Mouse (Mus musculus): ENCODE measurements around the gene Stx16.

The Stx16 gene

DNA sequence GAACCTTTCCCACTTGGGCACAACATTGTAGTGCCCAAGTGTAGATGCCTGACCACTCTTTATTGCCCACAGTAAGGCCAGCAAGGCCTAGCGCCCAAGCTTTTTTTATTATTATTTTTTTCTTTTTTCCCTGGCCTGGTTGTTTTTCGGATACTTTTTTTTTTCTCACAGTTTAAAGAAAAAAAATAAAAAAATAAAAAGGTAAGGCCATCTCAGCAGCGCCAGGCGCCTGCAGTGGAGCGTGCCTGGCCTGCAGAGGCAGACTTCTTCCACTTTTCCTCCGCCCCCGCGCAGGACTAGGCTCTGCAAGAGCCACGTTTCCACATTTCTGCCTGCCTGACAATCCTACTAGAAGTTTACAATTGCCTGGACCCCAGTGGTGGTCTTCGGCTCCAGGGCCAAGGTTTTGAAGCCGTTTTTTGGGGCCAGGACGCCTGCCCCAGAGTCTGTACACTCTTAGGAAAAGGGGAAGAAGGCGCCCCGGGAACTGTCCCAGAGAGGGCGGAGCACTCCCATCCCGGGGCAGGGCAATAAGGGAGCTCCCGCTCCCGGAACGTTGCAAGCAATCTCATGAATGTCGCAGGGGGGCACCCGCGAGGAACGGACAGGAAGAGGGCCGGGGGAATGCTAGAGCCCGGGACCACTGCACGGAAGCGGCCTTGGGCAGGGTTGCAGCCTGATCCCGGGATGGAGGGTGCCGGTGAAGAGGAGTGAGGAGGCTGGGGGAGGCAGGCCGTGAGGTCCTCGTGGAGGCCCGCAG, at the start of gene Stx16:
Gene Stx16, plus strand, starts transcription at position 636 of the 760 bp plus-strand sequence.
- DNase-seq: peak; percentile 96 to 97

DNA sequence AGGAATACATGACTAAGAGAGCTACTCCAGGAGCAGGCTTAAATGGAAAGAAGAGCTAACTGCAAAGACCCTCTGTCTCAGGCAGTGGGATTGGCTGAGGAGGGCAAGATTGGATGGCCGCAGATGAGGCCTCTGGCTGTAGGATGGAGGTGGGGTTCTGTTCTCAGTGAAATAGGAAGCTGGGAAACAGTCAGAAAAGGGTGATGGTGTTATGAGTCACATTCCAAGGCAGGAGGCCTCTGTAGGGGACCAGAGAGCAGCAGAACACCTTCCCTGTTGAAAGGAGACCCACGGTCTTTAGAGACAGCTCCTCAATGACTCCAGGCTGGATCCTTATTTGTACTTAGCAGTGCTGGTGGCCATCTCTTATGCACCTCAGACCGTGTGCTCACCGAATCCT, 49.7 kb upstream of the Stx16 start:
- DNase-seq: no peak

DNA sequence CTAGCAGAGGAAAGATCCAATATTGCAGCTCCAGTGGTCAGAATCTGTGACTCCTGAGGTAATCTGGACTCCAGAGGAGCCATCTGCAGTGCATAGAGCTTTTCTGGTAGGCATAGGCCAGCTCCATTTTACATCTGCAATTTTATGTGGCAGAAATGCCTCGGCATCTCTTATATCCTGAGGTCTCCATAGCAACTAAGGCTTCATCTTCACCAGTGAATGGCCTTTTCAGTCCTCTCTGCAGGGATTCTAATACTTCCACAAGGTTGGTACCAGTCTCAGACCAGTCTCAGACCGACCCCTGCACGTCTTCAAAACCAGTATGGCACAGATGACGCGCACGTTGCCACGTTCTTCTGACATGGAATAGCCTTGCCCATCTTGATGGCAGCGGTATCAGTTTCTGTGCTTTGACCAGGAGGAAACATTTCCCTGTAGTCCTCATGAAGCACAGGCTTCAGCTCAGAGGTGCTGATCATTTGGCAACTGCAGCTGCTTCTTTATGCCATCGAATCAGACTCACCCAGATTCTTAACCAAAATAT, 42.8 kb upstream of the Stx16 start:
- DNase-seq: no peak

DNA sequence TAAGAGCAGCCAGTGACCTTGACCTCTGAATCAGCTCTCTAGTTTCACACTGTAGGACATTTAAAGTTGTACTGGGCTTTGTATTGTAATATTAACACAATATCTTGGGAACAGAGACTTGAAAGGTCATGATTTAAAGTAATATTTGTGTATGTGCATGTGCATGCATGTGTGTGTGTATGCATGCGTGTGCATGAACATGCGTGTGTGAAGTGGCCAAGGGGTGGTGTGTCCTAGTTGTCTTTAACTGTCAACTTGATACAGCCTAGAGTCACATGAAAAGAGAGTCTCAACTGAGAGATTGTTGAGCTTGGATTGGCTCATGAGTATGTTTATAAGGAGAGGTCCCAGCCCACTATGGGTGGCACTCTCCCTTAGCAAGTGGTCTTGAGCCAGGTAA, 28.5 kb upstream of the Stx16 start:
- no peak for DNase-seq

DNA sequence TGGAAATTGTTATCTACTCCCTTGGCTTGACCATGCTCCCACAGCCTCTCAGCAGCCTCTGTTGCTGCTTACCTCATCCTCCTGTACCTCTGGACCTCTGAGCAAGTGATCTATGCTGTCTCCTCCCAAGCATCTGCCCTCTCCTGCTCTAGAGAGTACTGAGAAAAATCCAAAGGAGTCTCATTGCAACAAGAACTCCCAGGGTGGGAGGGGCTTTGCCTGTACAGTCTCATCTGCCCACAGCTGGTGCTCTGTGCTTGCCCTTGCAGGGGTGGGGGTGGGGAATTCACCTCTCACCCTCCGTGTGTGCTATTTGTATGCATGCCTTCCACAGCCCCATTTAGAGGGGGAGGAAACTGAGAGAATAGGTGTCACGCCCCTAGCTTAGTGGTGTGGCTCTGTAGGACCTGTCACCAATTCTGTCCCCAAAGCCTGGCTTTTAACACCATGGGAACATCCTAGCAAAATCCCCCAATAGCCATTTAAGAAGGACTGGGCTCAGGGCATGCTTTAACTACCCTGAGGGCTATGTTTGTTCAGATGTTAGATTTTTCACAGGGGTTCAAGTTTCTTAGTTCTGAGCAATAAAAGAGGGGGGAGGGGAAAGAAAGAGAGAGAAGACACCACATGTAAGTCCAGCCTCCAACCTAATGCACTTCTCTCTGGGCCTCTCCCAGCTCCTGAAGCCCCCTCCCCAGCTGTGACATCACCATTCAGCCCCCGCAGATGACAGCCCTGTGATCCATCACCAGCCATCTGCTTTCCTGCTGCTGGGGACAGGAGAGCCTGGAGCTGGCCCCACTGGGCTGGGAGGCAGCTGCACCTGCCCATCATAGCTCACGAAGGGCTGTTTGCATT, 26.4 kb upstream of the Stx16 start:
- peak in 1 of 2 experiments; percentile 5 for DNase-seq

DNA sequence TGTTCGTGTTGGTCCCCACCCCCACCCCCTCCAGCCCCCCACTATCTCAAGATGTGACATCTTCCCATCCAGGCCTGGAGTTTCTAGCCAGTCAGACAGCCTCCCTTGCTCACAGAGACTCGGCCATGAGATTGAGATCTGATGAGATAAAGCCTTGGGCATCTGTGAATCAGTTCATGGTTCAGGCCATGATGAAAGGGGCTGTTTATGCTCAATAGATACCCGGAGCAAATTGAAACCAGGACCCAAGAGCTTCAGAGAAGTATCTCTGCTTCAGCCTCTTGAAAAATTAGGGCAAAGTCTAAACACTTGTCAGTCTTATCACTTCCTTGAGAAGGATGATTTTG, 25.8 kb upstream of the Stx16 start:
- DNase-seq: no peak

DNA sequence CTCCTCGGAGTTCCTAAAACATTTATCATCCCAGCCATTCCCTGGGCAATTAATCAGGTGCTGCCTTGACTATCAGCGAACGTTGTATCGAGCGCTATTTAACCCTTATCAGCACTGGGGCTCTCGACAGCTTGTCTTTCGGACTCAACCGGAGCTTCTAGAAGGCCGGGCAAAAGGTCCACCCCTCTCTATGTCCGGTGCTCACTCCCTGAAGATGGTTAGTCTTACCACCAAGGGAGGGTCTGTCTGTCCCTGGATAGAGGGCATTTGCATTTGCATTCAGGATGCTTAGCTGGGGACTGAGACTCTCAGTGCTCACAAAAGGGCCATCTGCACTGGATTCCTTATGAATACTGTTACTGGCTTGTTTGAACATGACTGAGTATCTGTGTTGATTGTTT, 25.0 kb upstream of the Stx16 start:
- no peak for DNase-seq

DNA sequence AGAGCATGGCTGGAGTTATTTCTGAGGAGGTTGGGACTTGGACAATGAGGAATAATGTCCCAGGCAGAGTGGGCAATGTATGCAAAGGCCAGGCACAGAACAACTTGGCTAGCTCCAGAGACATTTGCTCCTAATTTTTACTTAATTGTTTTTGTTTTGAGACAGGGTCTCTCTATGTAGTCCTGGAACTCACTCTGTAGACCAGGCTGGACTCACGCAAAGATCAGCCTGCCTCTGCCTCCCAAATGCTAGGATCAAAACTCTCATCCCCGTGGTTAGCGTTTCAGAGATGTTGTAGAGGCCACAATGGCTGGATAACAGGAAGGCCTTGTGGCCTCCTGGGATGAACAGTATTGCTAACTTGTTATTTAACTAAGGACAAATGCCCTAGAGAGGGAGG, 21.6 kb upstream of the Stx16 start:
- no peak for DNase-seq

DNA sequence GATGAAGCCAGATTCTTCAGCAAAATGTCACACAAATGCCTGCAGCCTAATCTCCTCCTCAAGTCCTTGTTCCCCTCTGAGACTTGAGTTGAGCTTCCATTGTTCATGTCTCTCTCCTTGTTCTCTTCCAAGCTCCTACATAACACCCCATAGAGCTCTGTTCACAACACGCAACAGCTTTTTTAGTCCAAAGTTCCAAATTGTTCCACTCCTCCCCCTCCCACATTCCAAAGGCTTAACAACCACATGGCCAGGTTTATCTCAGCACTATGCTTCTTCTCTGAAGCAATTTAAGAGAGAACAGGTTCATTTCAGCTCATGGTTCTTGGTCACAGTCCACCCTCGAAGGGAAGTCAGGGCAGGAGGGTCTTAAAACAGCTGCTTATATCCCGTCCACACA, 18.4 kb upstream of the Stx16 start:
- DNase-seq: no peak

DNA sequence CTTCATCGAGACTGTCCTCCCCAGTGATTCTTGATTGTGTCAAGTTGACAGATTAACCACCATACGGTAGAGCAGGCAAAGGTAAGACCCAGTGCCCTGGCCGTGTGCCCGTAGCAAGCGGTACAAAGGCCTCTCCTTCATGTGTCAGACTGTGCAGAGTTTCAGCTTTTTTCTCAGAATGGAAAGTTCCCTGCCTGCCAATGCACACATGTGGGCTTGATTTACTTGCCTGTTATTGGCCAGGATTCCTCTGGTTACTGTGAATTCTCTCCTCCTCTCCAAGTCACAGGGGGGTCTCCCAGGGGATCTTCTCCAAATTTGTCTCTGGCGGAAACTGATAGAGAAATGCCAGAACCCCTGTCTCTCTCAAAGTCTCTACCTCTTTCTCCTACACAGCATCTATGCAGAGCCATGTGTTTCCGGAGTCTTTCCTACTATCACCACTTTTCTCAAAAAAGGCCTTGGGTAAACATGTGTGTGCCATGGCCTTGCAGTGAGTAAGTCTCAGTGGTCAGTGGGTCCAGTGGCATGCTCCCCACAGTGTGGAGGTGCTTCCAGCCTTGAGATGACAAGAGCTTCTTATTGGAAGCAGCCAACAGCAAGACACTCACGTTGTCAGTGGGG, 17.7 kb upstream of the Stx16 start:
- no peak for DNase-seq

DNA sequence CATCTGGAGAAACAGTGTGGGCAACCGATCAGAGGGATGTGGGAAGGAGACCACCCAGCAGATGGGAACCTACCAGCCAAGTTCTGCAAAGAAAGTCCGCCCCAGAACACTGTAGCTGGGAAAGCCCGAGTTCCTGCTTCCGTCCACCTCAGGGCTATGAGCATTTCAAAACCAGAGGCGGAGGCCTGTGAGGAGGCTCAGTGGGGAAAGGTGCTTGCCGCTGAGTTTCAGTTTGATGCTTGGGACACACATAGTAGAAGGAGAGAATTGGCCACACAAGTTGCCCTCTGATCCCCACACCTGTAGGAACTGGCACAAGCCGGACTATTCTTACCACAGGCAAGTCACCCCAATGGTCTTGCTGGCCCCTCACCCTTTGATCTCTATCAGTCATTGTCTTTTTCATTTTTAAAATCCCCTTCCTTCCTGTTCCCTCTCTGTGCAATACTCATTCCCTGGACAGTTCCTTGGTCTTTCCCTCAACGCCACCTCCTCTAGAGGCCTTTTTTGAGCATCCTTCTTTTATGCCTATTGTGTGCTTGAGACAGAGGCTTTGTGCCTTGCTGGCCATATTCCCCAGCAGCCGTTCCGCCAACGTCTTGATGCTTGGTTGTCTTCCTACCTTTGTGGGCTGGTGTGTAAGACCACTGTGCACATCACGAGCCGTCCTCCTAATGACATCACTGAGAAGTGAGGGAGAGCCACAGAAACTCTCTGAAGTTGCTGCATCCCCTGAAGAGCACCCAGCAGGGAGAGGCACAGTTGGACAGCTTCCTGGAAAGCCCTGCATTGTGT, 16.3 kb upstream of the Stx16 start:
- no peak for DNase-seq

DNA sequence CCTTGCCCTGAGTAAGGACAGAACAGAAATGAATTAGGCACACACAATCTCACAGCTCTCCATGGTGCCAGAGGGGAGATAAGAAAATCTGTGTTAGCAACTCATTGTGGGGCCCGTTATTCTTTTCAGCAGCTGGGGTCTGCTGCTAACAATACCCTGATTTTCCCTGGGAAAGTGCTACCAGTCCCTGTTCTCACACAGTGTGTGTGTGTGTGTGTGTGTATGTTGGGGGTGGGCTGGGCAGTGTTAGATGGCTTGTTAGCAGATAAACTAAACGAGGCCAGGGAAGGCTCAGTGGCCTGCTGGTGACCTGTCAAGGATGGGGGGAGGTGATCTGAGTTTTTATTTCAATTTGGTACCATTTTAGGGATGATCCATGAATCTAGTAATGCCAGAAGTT, 14.9 kb upstream of the Stx16 start:
- DNase-seq: no peak

DNA sequence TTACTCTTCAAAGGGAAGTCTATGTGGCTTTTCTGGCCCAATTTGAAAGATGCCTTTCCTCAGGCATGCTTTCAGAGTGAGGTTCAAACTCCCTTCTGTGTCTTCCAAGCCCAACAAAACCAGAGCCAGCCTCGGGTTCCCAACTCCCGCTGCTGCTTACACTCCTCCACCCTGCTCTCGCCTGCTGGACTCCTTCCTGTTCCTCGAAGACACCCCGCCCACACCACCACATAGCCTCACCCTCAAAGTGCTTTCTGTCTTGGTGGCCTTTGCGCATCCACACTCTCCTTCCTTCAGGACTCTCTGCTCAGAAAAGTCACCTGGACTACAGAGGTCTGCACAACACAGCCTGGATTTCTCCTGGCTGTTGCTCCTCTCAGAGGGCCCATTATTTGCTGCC, 13.0 kb upstream of the Stx16 start:
- DNase-seq: no peak

DNA sequence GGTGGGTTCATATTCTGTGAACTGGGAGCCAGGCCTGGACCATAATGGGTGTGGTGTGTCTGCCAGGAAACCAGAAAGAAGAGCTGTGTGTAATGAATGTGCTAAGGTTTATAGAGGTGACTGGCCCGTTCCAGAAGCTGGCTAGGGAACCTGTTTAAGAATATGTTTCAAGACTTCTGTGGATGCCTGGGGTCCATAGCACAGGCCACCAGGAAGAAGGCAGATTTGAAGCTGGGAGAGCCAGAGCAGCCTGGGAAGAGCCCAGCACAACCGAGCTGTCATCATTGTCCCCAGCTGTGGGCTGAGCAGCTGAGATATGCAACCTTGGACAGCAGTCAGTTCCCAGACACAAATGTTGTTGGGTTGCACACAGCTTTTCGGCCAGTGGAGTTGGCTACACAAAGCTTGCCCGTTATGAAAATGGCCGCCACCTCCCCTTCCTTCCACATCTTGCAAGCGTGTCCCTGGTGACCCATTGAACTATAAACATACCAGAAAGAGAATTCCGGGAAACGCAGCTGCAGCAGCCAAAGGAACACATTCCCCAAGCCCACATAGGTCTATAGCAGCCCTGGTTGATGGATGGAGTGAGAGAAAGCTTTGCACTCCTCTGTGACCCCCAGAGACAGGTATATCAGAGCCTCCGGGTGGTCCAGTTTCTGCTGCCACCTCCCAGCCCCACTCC, 12.4 kb upstream of the Stx16 start:
- DNase-seq: no peak

DNA sequence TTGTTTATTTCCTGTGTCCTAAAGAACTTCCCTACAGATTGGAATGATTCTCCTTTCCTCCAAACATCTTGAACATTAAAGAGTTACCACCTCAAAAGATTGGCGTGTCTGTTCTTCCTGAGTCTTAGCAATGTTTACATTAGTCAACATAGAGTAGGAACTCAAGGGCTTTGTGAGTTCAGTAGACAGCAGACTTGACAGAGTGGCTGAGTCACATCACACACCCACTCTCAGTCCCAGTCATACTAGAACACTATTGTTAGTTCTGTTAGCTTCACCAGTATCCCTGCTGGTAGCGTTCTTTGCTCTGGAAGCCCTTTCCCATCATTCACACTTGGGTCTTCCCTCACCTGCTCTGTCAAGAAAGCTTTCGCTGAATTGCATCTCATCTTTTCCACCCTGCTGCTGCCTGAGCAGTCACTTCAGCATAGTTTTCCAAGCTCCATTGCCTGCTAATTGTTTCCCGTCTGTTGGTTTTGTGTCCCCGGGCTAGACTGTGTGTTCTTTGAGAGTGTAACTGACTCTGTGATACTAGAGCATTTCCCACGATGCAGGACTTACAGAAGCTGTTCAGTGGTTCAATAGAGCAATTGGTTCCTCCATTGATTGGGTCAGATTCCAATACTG, 8.2 kb upstream of the Stx16 start:
- DNase-seq: no peak

DNA sequence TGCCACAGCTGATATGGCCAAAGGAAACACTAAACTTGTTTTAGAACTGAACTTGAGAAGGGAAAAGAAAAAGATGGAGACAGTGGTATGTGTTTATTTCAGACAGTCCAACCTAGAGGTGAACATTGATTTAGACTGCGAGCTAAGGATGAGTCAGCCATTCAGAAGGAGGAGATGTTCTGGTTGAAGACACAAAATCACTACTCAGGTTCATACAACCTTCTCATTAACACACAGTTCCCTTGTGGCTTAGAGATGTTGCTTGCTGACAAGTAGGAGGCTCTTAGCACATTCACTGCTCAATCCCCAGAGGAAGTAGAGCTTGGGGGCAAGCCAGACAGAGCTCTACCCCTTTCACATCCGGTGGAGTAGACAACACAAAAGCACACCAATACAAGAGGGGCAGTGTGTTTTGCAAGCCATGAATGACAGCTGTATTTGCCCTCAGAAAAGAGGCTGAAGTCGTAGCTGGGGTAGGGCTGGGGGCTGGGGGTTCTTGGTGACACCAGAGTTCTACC, 6.5 kb upstream of the Stx16 start:
- no peak for DNase-seq

DNA sequence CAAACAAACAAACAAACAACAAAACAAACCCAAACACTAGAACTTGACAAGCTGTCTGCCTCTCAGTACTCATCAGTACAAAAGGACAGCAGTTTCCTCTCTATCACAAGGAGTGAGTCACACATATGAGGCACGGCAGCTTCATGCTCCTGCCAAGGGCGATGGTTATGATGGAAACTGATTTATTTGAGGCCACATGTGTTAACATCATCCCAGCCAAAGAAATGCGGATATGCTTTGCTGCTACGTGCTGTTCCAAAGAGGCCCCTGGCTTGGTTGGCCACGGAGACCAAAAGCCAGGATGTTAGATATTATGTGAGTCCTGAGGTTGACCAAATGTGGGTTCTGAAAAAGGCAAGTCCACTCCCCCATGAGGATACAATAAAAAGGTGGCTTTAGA, 4.7 kb upstream of the Stx16 start:
- no peak for DNase-seq

DNA sequence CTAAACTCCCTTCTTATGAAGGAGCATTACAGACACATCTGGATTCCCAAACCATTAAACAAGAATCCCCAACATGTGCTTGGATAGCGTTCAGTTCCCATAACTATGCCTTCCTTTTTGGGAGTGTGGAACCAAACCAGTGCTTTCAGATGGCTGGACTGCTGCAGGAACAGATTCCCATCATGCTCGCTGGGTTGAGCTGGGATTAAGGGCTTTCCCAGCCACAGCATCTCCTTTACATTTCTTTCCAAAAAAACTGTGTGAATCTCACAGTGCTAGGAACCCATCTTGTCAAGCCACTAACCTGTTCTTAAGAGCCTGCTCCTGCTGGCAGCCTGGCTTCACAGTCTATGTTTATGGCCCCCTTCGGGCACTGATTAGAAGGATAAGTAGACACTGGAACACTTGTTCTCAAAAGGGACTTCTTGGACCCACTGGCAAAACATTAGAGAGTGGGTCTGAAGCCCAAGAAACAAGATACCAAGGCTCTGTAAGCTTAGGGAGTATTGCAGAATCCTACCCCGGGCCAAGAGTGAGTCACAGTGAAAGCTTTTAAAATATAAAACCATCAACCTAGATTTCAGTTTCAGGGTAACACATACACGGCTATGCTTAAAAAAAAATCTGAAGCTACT, 2.8 kb upstream of the Stx16 start:
- no peak for DNase-seq

DNA sequence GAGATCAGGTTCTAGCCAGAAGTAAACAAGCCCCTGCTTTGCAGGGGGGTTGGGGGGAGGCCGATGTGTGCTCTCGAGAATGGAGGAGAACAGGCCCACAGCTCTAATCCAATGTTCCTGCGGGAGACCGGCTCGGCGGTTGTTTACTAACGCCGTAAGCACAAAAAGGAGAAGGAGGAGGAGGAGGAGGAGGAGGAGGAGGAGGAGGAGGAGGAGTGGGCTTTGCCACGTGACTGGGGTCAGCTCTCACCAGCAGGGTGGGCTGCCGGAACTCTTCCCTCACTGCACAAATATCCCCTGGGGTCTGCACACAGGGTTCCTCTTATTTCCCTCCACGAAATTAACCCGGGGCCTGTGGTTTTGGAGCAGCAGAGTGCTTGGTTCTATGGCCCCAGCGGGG, 1.5 kb upstream of the Stx16 start:
- DNase-seq: peak; percentile 28 to 32

DNA sequence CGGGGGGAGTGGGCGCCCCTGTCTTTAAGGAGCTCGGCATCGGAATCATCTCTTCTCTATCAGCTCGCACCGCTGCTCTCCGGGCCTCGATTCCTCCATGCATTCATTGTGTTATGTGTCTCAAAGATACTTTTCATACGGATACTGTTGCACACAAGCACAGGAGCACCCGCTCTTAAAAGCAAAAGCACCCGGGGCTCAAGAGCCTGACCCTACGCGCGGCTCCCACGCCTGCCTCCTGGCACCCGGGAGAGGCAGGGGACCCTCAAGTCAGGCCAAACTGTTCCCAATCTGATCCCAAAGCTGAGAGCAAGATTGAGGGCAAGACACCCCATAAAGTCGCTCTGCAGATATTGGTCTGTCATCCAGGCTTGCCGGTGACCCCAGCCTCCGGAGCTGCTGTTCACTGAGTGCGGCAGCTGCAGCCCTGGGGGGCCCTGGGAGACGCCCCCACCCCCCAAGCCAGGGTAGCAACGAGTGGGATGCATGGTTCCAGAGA, 987 bp upstream of the Stx16 start:
- peak; percentile 38 to 43 for DNase-seq

DNA sequence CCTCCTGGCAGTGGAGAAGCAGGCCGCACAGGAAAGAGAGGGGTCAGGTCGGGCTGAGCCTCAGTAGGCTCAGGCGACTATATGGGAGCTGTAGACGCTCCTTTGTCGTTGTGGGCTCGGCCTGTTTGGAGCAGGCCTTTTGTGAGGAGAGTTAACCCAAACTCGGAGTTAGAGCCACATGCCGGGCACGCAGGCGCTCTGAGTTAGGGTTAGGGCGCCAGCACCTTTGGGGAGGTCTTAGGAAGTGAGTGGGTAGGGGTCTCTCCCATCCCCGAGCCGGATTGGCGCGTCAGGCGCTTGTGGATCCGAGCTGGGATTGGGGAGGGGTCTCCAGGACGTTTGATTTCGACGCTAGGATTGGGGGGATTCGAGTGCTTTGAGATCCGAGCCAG, 321 bp downstream of the Stx16 start:
- no peak for DNase-seq
